Mouse (Mus musculus): ENCODE data around the gene H2afy2. TPM values are rescaled to one million over a fixed set of nuclear protein-coding genes. Genes with fewer than 3 reads are reported as not detected.

The H2afy2 gene
- total and polyA plus RNA-seq, 2 experiments from 2014 or later = 17.0 to 22.8 TPM

GRCm38 (mm10) chr10:61827950-61828936 is 44.3 kb upstream of the H2afy2 start:
- Histone ChIP-seq H3K36me3 (replicated peaks; ENCODE audit: control insufficient read depth, insufficient read depth, low read length) (no peaks in the 10 kb centered on the region), H3K4me1 (ENCODE audit: control insufficient read depth, insufficient read depth) (no peaks in the 10 kb centered on the region), H3K27me3 (ENCODE audit: control insufficient read depth, insufficient read depth, low read length) (no peaks in the 10 kb centered on the region), H3K4me3 (ENCODE audit: low read depth, low read length) (no peak overlapping the region), H3K9ac (replicated peaks; ENCODE audit: low read depth, low read length) (no peak overlapping the region), H3K4me2 (ENCODE audit: low read depth, low read length) (no peak overlapping the region), H3K9me3 (replicated peaks; ENCODE audit: control insufficient read depth, low read length) (no peaks in the 10 kb centered on the region), H3K27ac (ENCODE audit: low read depth) (no peak overlapping the region)
- WGBS = 83% methylated on average over 32 of the region's 32 CpGs
- TF ChIP-seq EP300 (IDR thresholded peaks at IDR 0.05; ENCODE audit: low read depth) (no peak), CTCF (IDR thresholded peaks at IDR 0.05; ENCODE audit: low read depth) (no peak)
- ATAC-seq (ENCODE audit: insufficient read depth, low read depth) = no peak
- DNase-seq (ENCODE audit: low spot score) = no peak

- no peaks in the 10 kb centered on the region for H3K9me3 ChIP-seq (replicated peaks; ENCODE audit: control insufficient read depth, low read length)
- H3K4me3 ChIP-seq (ENCODE audit: low read depth, low read length) = no peak overlapping the region
- ATAC-seq (ENCODE audit: insufficient read depth, low read depth) (no peak), DNase-seq (ENCODE audit: low spot score) (peak; percentile 13)
- 54% methylated on average over 16 of the region's 16 CpGs for WGBS
- no peak overlapping the region for H3K27ac ChIP-seq (ENCODE audit: low read depth)
- no peak overlapping the region for H3K4me2 ChIP-seq (ENCODE audit: low read depth, low read length)
- no peaks in the 10 kb centered on the region for H3K4me1 ChIP-seq (ENCODE audit: control insufficient read depth, insufficient read depth)
- no peak for TF ChIP-seq CTCF (IDR thresholded peaks at IDR 0.05; ENCODE audit: low read depth)
- TF ChIP-seq EP300 (IDR thresholded peaks at IDR 0.05; ENCODE audit: low read depth) = no peak
- H3K27me3 ChIP-seq (ENCODE audit: control insufficient read depth, insufficient read depth, low read length) = no peaks in the 10 kb centered on the region
- H3K36me3 ChIP-seq (replicated peaks; ENCODE audit: control insufficient read depth, insufficient read depth, low read length) = no peaks in the 10 kb centered on the region
- no peak overlapping the region for H3K9ac ChIP-seq (replicated peaks; ENCODE audit: low read depth, low read length)
Measured at GRCm38 (mm10) chr10:61826753-61827435, 42.9 kb upstream of the H2afy2 start.

- H3K4me1 ChIP-seq (ENCODE audit: control insufficient read depth, insufficient read depth) = no peaks in the 10 kb centered on the region
- no peaks in the 10 kb centered on the region for H3K9me3 ChIP-seq (replicated peaks; ENCODE audit: control insufficient read depth, low read length)
- no peaks in the 10 kb centered on the region for H3K36me3 ChIP-seq (replicated peaks; ENCODE audit: control insufficient read depth, insufficient read depth, low read length)
- H3K9ac ChIP-seq (replicated peaks; ENCODE audit: low read depth, low read length) = no peak overlapping the region
- no peak overlapping the region for H3K4me2 ChIP-seq (ENCODE audit: low read depth, low read length)
- no peak for ATAC-seq (ENCODE audit: insufficient read depth, low read depth)
- H3K27ac ChIP-seq (ENCODE audit: low read depth) = no peak overlapping the region
- H3K4me3 ChIP-seq (ENCODE audit: low read depth, low read length) = no peak overlapping the region
- TF ChIP-seq CTCF (IDR thresholded peaks at IDR 0.05; ENCODE audit: low read depth) = no peak
- TF ChIP-seq EP300 (IDR thresholded peaks at IDR 0.05; ENCODE audit: low read depth) = no peak
- DNase-seq (ENCODE audit: low spot score) = no peak
- 68% methylated on average over 13 of the region's 13 CpGs for WGBS
- H3K27me3 ChIP-seq (ENCODE audit: control insufficient read depth, insufficient read depth, low read length) = no peaks in the 10 kb centered on the region
Measured at GRCm38 (mm10) chr10:61825979-61826752, 42.2 kb upstream of the H2afy2 start.

GRCm38 (mm10) chr10:61825536-61825935 is 41.6 kb upstream of the H2afy2 start:
- WGBS = 59% methylated on average over 5 of the region's 5 CpGs
- no peaks in the 10 kb centered on the region for H3K27me3 ChIP-seq (ENCODE audit: control insufficient read depth, insufficient read depth, low read length)
- H3K4me1 ChIP-seq (ENCODE audit: control insufficient read depth, insufficient read depth) = no peaks in the 10 kb centered on the region
- no peak overlapping the region for H3K9ac ChIP-seq (replicated peaks; ENCODE audit: low read depth, low read length)
- no peak for DNase-seq (ENCODE audit: low spot score)
- H3K4me3 ChIP-seq (ENCODE audit: low read depth, low read length) = no peak overlapping the region
- no peak for ATAC-seq (ENCODE audit: insufficient read depth, low read depth)
- H3K4me2 ChIP-seq (ENCODE audit: low read depth, low read length) = no peak overlapping the region
- H3K9me3 ChIP-seq (replicated peaks; ENCODE audit: control insufficient read depth, low read length) = no peaks in the 10 kb centered on the region
- TF ChIP-seq EP300 (IDR thresholded peaks at IDR 0.05; ENCODE audit: low read depth) = no peak
- no peak for TF ChIP-seq CTCF (IDR thresholded peaks at IDR 0.05; ENCODE audit: low read depth)
- H3K36me3 ChIP-seq (replicated peaks; ENCODE audit: control insufficient read depth, insufficient read depth, low read length) = no peaks in the 10 kb centered on the region
- no peak overlapping the region for H3K27ac ChIP-seq (ENCODE audit: low read depth)

- Histone ChIP-seq H3K9me3 (replicated peaks; ENCODE audit: control insufficient read depth, low read length) (no peaks in the 10 kb centered on the region), H3K4me3 (ENCODE audit: low read depth, low read length) (no peak overlapping the region), H3K36me3 (replicated peaks; ENCODE audit: control insufficient read depth, insufficient read depth, low read length) (no peaks in the 10 kb centered on the region), H3K9ac (replicated peaks; ENCODE audit: low read depth, low read length) (no peak overlapping the region), H3K4me1 (ENCODE audit: control insufficient read depth, insufficient read depth) (no peaks in the 10 kb centered on the region), H3K4me2 (ENCODE audit: low read depth, low read length) (no peak overlapping the region), H3K27me3 (ENCODE audit: control insufficient read depth, insufficient read depth, low read length) (no peaks in the 10 kb centered on the region), H3K27ac (ENCODE audit: low read depth) (no peak overlapping the region)
- ATAC-seq (ENCODE audit: insufficient read depth, low read depth) = no peak
- 47% methylated on average over 4 of the region's 4 CpGs for WGBS
- DNase-seq (ENCODE audit: low spot score) = no peak
- no peak for TF ChIP-seq EP300 (IDR thresholded peaks at IDR 0.05; ENCODE audit: low read depth)
- no peak for TF ChIP-seq CTCF (IDR thresholded peaks at IDR 0.05; ENCODE audit: low read depth)
Measured at GRCm38 (mm10) chr10:61823731-61824115, 39.8 kb upstream of the H2afy2 start.
